Mouse (Mus musculus): Measurements from ENCODE around the gene Agrn. TPM values are rescaled to one million over a fixed set of nuclear protein-coding genes. Genes with fewer than 3 reads are reported as not detected.

The Agrn gene
- polyA plus RNA-seq, 1 experiment: 37.5 TPM

- WGBS: 18% methylated on average over 31 of the region's 31 CpGs
- Histone ChIP-seq H3K4me3 (replicated peaks; ENCODE audit: control insufficient read depth, low read depth, low read length) (no peak overlapping the region), H3K4me1 (ENCODE audit: control insufficient read depth, insufficient read depth, low read length) (peaks cover 5% of the 10 kb centered on the region), H3K27ac (ENCODE audit: control insufficient read depth, insufficient read depth, low read depth, low read length, poor library complexity) (no peak overlapping the region; the same call in 1 of the 2 replicates)
- TF ChIP-seq POLR2A (IDR thresholded peaks at IDR 0.05; ENCODE audit: borderline replicate concordance, control insufficient read depth, low read depth, low read length) (no peak), CTCF (IDR thresholded peaks at IDR 0.05; ENCODE audit: control insufficient read depth, insufficient read depth, low read length) (no peak)
Observed at GRCm38 (mm10) chr4:156185950-156186850, 11.1 kb downstream of the Agrn start.

- TF ChIP-seq CTCF (IDR thresholded peaks at IDR 0.05; ENCODE audit: control insufficient read depth, insufficient read depth, low read length): no peak
- TF ChIP-seq POLR2A (IDR thresholded peaks at IDR 0.05; ENCODE audit: borderline replicate concordance, control insufficient read depth, low read depth, low read length): no peak
- WGBS: 81% methylated on average over 13 of the region's 13 CpGs
- no peak overlapping the region for H3K4me3 ChIP-seq (replicated peaks; ENCODE audit: control insufficient read depth, low read depth, low read length)
Observed at GRCm38 (mm10) chr4:156185456-156185949, 11.8 kb downstream of the Agrn start.

DNA sequence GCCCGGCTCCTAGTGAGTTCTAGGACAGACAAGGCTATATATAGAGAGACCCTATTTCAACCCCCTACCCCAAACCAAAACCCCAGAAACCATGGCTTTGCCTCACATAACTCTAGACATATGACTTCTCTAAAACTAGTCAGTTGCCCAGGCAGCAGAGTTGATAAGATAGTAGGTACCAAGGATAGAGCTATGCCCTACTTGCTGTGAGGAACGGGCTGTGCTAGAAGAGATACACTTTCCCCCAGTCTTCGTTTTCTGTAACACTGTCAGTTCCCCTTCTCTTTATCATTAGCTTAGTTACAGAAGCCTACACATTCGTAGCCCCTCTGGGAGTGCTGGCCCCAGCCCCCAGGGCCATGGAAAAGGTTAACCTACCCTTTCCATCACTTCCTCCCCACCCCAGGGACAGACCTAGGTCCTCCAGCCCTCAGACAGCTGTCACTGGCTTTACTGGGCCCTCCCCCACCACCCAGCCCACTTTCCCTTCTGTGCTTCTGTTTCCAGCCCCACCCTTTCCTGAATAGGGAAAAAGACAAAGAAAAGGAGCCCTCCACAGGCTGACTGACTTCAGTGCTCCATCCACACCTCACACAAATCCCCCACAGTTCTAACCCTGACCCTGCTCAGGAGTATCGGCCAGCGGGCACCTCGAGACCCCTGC lies 12.9 kb downstream of the Agrn start:
- no peak overlapping the region for H3K27ac ChIP-seq (ENCODE audit: control insufficient read depth, insufficient read depth, low read depth, low read length, poor library complexity)
- TF ChIP-seq CTCF (IDR thresholded peaks at IDR 0.05; ENCODE audit: control insufficient read depth, insufficient read depth, low read length) (no peak), POLR2A (IDR thresholded peaks at IDR 0.05; ENCODE audit: borderline replicate concordance, control insufficient read depth, low read depth, low read length) (no peak)
- H3K4me3 ChIP-seq (replicated peaks; ENCODE audit: control insufficient read depth, low read depth, low read length): no peak overlapping the region
- WGBS: 68% methylated on average over 7 of the region's 7 CpGs
- H3K4me1 ChIP-seq (ENCODE audit: control insufficient read depth, insufficient read depth, low read length): peaks cover 5% of the 10 kb centered on the region

More at GRCm38 (mm10) chr4:156185456-156185949, 11.8 kb downstream of the Agrn start:
- Histone ChIP-seq H3K27ac (ENCODE audit: control insufficient read depth, insufficient read depth, low read depth, low read length, poor library complexity) (no peak overlapping the region), H3K4me1 (ENCODE audit: control insufficient read depth, insufficient read depth, low read length) (peaks cover 5% of the 10 kb centered on the region)

GRCm38 (mm10) chr4:156183747-156184146 lies 13.5 kb downstream of the Agrn start:
- Histone ChIP-seq H3K27ac (ENCODE audit: control insufficient read depth, insufficient read depth, low read depth, low read length, poor library complexity) (no peak overlapping the region), H3K4me3 (replicated peaks; ENCODE audit: control insufficient read depth, low read depth, low read length) (no peak overlapping the region), H3K4me1 (ENCODE audit: control insufficient read depth, insufficient read depth, low read length) (peaks cover 2% of the 10 kb centered on the region; the same call in 1 of the 2 replicates)
- 42% methylated on average over 5 of the region's 5 CpGs for WGBS
- TF ChIP-seq POLR2A (IDR thresholded peaks at IDR 0.05; ENCODE audit: borderline replicate concordance, control insufficient read depth, low read depth, low read length) (no peak), CTCF (IDR thresholded peaks at IDR 0.05; ENCODE audit: control insufficient read depth, insufficient read depth, low read length) (no peak)

GRCm38 (mm10) chr4:156177630-156178029 lies 19.7 kb downstream of the Agrn start:
- Histone ChIP-seq H3K27ac (ENCODE audit: control insufficient read depth, insufficient read depth, low read depth, low read length, poor library complexity) (no peak overlapping the region), H3K4me1 (ENCODE audit: control insufficient read depth, insufficient read depth, low read length) (no peaks in the 10 kb centered on the region), H3K4me3 (replicated peaks; ENCODE audit: control insufficient read depth, low read depth, low read length) (no peak overlapping the region)
- TF ChIP-seq POLR2A (IDR thresholded peaks at IDR 0.05; ENCODE audit: borderline replicate concordance, control insufficient read depth, low read depth, low read length) (no peak), CTCF (IDR thresholded peaks at IDR 0.05; ENCODE audit: control insufficient read depth, insufficient read depth, low read length) (no peak)
- WGBS: 89% methylated on average over 9 of the region's 9 CpGs

GRCm38 (mm10) chr4:156171828-156172227 lies 25.5 kb downstream of the Agrn start:
- Histone ChIP-seq H3K27ac (ENCODE audit: control insufficient read depth, insufficient read depth, low read depth, low read length, poor library complexity) (no peak overlapping the region), H3K4me3 (replicated peaks; ENCODE audit: control insufficient read depth, low read depth, low read length) (no peak overlapping the region), H3K4me1 (ENCODE audit: control insufficient read depth, insufficient read depth, low read length) (no peaks in the 10 kb centered on the region)
- WGBS: 90% methylated on average over 11 of the region's 11 CpGs
- TF ChIP-seq CTCF (IDR thresholded peaks at IDR 0.05; ENCODE audit: control insufficient read depth, insufficient read depth, low read length): no peak
- TF ChIP-seq POLR2A (IDR thresholded peaks at IDR 0.05; ENCODE audit: borderline replicate concordance, control insufficient read depth, low read depth, low read length): no peak

DNA sequence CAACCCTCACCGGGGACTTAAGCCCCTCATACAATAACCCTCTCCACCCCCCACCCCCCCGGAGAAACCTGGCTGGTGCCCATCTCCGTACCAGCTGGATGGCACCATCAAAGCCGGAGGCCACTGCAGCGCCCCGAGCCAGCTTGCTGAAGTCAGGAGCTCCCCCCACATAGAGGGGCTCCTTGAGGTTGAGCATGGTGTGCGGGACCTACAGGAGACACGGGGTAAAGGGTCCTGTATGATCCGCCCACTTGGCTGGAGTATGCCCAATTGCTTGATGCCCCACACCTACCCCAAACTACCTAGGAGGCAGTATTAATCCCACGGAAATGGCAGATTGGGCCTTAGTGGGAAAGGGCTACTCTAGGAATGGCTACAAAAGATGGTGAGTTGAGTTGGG lies 28.2 kb downstream of the Agrn start:
- no peaks in the 10 kb centered on the region for H3K4me1 ChIP-seq (ENCODE audit: control insufficient read depth, insufficient read depth, low read length)
- H3K27ac ChIP-seq (ENCODE audit: control insufficient read depth, insufficient read depth, low read depth, low read length, poor library complexity): no peak overlapping the region
- H3K4me3 ChIP-seq (replicated peaks; ENCODE audit: control insufficient read depth, low read depth, low read length): no peak overlapping the region
- TF ChIP-seq POLR2A (IDR thresholded peaks at IDR 0.05; ENCODE audit: borderline replicate concordance, control insufficient read depth, low read depth, low read length) (no peak), CTCF (IDR thresholded peaks at IDR 0.05; ENCODE audit: control insufficient read depth, insufficient read depth, low read length) (no peak)
- 87% methylated on average over 10 of the region's 10 CpGs for WGBS

GRCm38 (mm10) chr4:156168611-156169010 lies 28.7 kb downstream of the Agrn start:
- Histone ChIP-seq H3K4me3 (replicated peaks; ENCODE audit: control insufficient read depth, low read depth, low read length) (no peak overlapping the region), H3K4me1 (ENCODE audit: control insufficient read depth, insufficient read depth, low read length) (no peaks in the 10 kb centered on the region), H3K27ac (ENCODE audit: control insufficient read depth, insufficient read depth, low read depth, low read length, poor library complexity) (no peak overlapping the region)
- no peak for TF ChIP-seq POLR2A (IDR thresholded peaks at IDR 0.05; ENCODE audit: borderline replicate concordance, control insufficient read depth, low read depth, low read length)
- TF ChIP-seq CTCF (IDR thresholded peaks at IDR 0.05; ENCODE audit: control insufficient read depth, insufficient read depth, low read length): no peak
- WGBS: 81% methylated on average over 8 of the region's 8 CpGs
